Mouse (Mus musculus): Measurements from ENCODE around the gene Vsig8. TPM values are rescaled to one million over a fixed set of nuclear protein-coding genes. Genes with fewer than 3 reads are reported as not detected.

The Vsig8 gene
- polyA plus RNA-seq, 1 experiment from 2014 or later: 0.22 TPM

GRCm38 (mm10) chr1:172562641-172563464 is 7.1 kb downstream of the Vsig8 start:
- H3K36me3 ChIP-seq (ENCODE audit: control insufficient read depth, insufficient read depth, low read length): no peaks in the 10 kb centered on the region
- H3K4me3 ChIP-seq (ENCODE audit: control insufficient read depth in 1 of 2, insufficient read depth in 1 of 2, low read depth in 1 of 2, low read length in 2 of 2): peak overlapping the region; percentile 56 to 65
- peak overlapping the region; percentile 77 for H3K9ac ChIP-seq (ENCODE audit: low read length)
- H3K9me3 ChIP-seq (ENCODE audit: control insufficient read depth, low read length): no peaks in the 10 kb centered on the region
- ATAC-seq (ENCODE audit: insufficient number of reproducible peaks, insufficient read depth, low FRiP score, low read depth): peak; percentile 81
- peak overlapping the region in 1 of 2 experiments; percentile 35; a peak in 1 of 4 replicates for H3K27ac ChIP-seq (replicated peaks in 1 of 2; ENCODE audit: control insufficient read depth in 1 of 2, insufficient read depth in 1 of 2, low read depth in 2 of 2, low read length in 2 of 2)
- peak overlapping the region; percentile 100 for H3K4me2 ChIP-seq (ENCODE audit: low read length)
- peaks cover 10 to 14% of the 10 kb centered on the region in 2 experiments; a peak in 3 of 4 replicates for H3K4me1 ChIP-seq (ENCODE audit: control insufficient read depth in 2 of 2, insufficient read depth in 2 of 2, low read length in 2 of 2)
- under 1% methylated on average over 65 of the region's 66 CpGs for WGBS
- H3K27me3 ChIP-seq (ENCODE audit: control insufficient read depth, insufficient read depth, low read length): peaks cover 50% of the 10 kb centered on the region

GRCm38 (mm10) chr1:172563465-172563828 is 7.7 kb downstream of the Vsig8 start:
- Histone ChIP-seq H3K9ac (ENCODE audit: low read length) (peak overlapping the region; percentile 77), H3K27ac (replicated peaks in 1 of 2; ENCODE audit: control insufficient read depth in 1 of 2, insufficient read depth in 1 of 2, low read depth in 2 of 2, low read length in 2 of 2) (peak overlapping the region in 1 of 2 experiments; percentile 35; a peak in 1 of 4 replicates), H3K4me1 (ENCODE audit: control insufficient read depth in 2 of 2, insufficient read depth in 2 of 2, low read length in 2 of 2) (peaks cover 10 to 14% of the 10 kb centered on the region in 2 experiments; a peak in 3 of 4 replicates), H3K27me3 (ENCODE audit: control insufficient read depth, insufficient read depth, low read length) (peaks cover 49% of the 10 kb centered on the region), H3K9me3 (ENCODE audit: control insufficient read depth, low read length) (no peaks in the 10 kb centered on the region), H3K4me2 (ENCODE audit: low read length) (peak overlapping the region; percentile 100), H3K36me3 (ENCODE audit: control insufficient read depth, insufficient read depth, low read length) (no peaks in the 10 kb centered on the region), H3K4me3 (ENCODE audit: control insufficient read depth in 1 of 2, insufficient read depth in 1 of 2, low read depth in 1 of 2, low read length in 2 of 2) (peak overlapping the region; percentile 56 to 65)
- no peak for ATAC-seq (ENCODE audit: insufficient number of reproducible peaks, insufficient read depth, low FRiP score, low read depth)
- 4% methylated on average over 10 of the region's 10 CpGs for WGBS

DNA sequence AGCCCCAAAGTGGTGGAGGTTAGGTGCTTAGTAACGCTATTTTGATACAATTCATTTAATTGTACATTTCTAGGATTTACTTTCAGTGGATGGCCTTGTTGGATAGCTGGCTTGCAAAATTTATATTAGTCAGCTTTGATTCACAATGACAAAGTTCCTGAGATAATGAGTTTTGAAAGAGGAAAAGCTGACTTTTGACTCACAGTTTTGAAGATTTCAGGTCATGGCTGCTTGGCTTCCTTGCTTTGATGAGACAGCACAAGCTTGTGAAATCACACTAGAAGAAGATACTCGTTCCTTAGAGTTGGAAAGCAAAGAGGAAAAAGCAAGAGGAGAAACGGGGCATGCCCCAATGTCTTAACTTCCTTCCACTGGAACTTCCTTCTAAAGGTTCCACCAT is 10.4 kb downstream of the Vsig8 start:
- WGBS: 59% methylated on average over 3 of the region's 3 CpGs
- Histone ChIP-seq H3K27ac (replicated peaks in 1 of 2; ENCODE audit: control insufficient read depth in 1 of 2, insufficient read depth in 1 of 2, low read depth in 2 of 2, low read length in 2 of 2) (no peak overlapping the region), H3K9ac (ENCODE audit: low read length) (no peak overlapping the region), H3K4me3 (ENCODE audit: control insufficient read depth in 1 of 2, insufficient read depth in 1 of 2, low read depth in 1 of 2, low read length in 2 of 2) (no peak overlapping the region), H3K4me2 (ENCODE audit: low read length) (no peak overlapping the region), H3K27me3 (ENCODE audit: control insufficient read depth, insufficient read depth, low read length) (peaks cover 33% of the 10 kb centered on the region), H3K9me3 (ENCODE audit: control insufficient read depth, low read length) (no peaks in the 10 kb centered on the region), H3K36me3 (ENCODE audit: control insufficient read depth, insufficient read depth, low read length) (no peaks in the 10 kb centered on the region), H3K4me1 (ENCODE audit: control insufficient read depth in 2 of 2, insufficient read depth in 2 of 2, low read length in 2 of 2) (peaks cover 10 to 14% of the 10 kb centered on the region in 2 experiments; a peak in 3 of 4 replicates)
- ATAC-seq (ENCODE audit: insufficient number of reproducible peaks, insufficient read depth, low FRiP score, low read depth): no peak

- H3K4me3 ChIP-seq (ENCODE audit: control insufficient read depth in 1 of 2, insufficient read depth in 1 of 2, low read depth in 1 of 2, low read length in 2 of 2): no peak overlapping the region
- WGBS: 31% methylated on average over 4 of the region's 4 CpGs
- ATAC-seq (ENCODE audit: insufficient number of reproducible peaks, insufficient read depth, low FRiP score, low read depth): no peak
- no peak overlapping the region for H3K27ac ChIP-seq (replicated peaks in 1 of 2; ENCODE audit: control insufficient read depth in 1 of 2, insufficient read depth in 1 of 2, low read depth in 2 of 2, low read length in 2 of 2)
- no peak overlapping the region for H3K9ac ChIP-seq (ENCODE audit: low read length)
- H3K27me3 ChIP-seq (ENCODE audit: control insufficient read depth, insufficient read depth, low read length): peaks cover 22% of the 10 kb centered on the region; the same call in 1 of the 2 replicates
- peaks cover 3 to 5% of the 10 kb centered on the region in 2 experiments; a peak in 2 of 4 replicates for H3K4me1 ChIP-seq (ENCODE audit: control insufficient read depth in 2 of 2, insufficient read depth in 2 of 2, low read length in 2 of 2)
- H3K4me2 ChIP-seq (ENCODE audit: low read length): no peak overlapping the region
- H3K36me3 ChIP-seq (ENCODE audit: control insufficient read depth, insufficient read depth, low read length): no peaks in the 10 kb centered on the region
- no peaks in the 10 kb centered on the region for H3K9me3 ChIP-seq (ENCODE audit: control insufficient read depth, low read length)
Measured at GRCm38 (mm10) chr1:172567758-172568157, 12.0 kb downstream of the Vsig8 start.

DNA sequence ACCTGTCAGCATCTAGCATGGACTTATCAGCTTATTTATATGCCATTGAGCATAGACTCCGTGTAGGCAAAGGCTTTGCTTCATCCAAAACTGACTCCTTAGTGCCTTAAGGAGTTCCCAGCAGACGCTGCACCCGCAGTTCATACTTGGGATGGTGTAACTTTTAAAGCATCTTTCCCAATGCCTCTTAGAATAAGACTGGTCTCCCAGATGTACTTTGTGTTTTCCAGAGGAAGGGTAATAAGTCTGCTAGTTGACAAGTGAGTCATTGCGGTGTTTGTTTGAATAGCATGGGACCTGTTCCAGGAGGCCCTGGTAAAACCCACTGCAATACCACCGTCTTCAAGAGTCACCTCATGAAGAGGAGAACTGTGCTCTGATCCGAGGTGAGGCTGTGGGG is 24.4 kb downstream of the Vsig8 start:
- H3K4me1 ChIP-seq (ENCODE audit: control insufficient read depth in 2 of 2, insufficient read depth in 2 of 2, low read length in 2 of 2): no peaks in the 10 kb centered on the region
- no peak overlapping the region for H3K9ac ChIP-seq (ENCODE audit: low read length)
- H3K4me2 ChIP-seq (ENCODE audit: low read length): no peak overlapping the region
- no peak overlapping the region for H3K27ac ChIP-seq (replicated peaks in 1 of 2; ENCODE audit: control insufficient read depth in 1 of 2, insufficient read depth in 1 of 2, low read depth in 2 of 2, low read length in 2 of 2)
- no peak for ATAC-seq (ENCODE audit: insufficient number of reproducible peaks, insufficient read depth, low FRiP score, low read depth)
- no peak overlapping the region for H3K4me3 ChIP-seq (ENCODE audit: control insufficient read depth in 1 of 2, insufficient read depth in 1 of 2, low read depth in 1 of 2, low read length in 2 of 2)
- WGBS: 70% methylated on average over 6 of the region's 6 CpGs
- H3K27me3 ChIP-seq (ENCODE audit: control insufficient read depth, insufficient read depth, low read length): peaks cover 11% of the 10 kb centered on the region
- no peaks in the 10 kb centered on the region for H3K9me3 ChIP-seq (ENCODE audit: control insufficient read depth, low read length)
- H3K36me3 ChIP-seq (ENCODE audit: control insufficient read depth, insufficient read depth, low read length): no peaks in the 10 kb centered on the region

DNA sequence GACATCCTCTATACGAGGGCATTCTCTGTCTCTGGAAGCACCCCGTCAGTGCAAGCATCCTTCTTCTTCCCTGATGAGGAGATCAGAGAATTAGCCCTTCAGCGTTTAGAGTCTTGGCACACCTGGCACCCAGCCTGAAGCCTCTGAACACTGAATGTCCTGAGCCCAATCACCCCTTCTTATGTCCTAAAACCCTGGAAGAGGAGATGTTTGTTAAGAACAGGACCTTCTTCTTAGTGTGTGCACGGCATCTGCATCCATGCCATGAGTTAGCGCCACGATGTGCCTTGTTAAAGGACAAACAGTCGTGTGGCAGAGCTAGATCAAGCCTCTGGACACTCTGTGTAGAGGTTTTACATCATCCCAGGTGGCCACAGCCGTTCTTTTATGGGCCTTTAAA is 26.7 kb downstream of the Vsig8 start:
- Histone ChIP-seq H3K27me3 (ENCODE audit: control insufficient read depth, insufficient read depth, low read length) (peaks cover 22% of the 10 kb centered on the region), H3K9ac (ENCODE audit: low read length) (no peak overlapping the region)
- no peak for ATAC-seq (ENCODE audit: insufficient number of reproducible peaks, insufficient read depth, low FRiP score, low read depth)

DNA sequence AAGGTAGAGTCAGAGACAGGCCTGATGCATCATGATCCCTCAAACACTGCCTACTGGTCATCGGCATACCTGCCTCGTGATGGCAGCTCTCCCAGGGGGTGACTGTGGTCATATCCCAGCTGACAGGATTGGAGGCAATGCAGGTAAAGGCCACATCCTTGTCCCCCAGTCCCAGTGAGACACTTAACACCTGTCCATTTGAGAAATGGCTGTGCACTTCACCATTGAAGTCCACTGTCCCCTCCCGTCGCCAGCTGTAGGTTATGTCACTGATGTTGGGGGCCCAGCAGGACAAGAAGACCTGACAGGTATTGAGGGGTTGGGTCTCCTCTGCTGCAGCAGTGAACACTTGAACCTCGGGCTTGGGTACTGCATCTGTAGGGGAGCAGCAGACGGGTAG is 28.5 kb downstream of the Vsig8 start:
- Histone ChIP-seq H3K27me3 (ENCODE audit: control insufficient read depth, insufficient read depth, low read length) (peaks cover 22% of the 10 kb centered on the region), H3K4me1 (ENCODE audit: control insufficient read depth in 2 of 2, insufficient read depth in 2 of 2, low read length in 2 of 2) (peaks cover 3 to 5% of the 10 kb centered on the region in 2 experiments; a peak in 2 of 4 replicates), H3K4me3 (ENCODE audit: control insufficient read depth in 1 of 2, insufficient read depth in 1 of 2, low read depth in 1 of 2, low read length in 2 of 2) (no peak overlapping the region), H3K36me3 (ENCODE audit: control insufficient read depth, insufficient read depth, low read length) (no peaks in the 10 kb centered on the region), H3K9ac (ENCODE audit: low read length) (no peak overlapping the region), H3K4me2 (ENCODE audit: low read length) (no peak overlapping the region), H3K9me3 (ENCODE audit: control insufficient read depth, low read length) (no peaks in the 10 kb centered on the region), H3K27ac (replicated peaks in 1 of 2; ENCODE audit: control insufficient read depth in 1 of 2, insufficient read depth in 1 of 2, low read depth in 2 of 2, low read length in 2 of 2) (no peak overlapping the region)
- 80% methylated on average over 6 of the region's 6 CpGs for WGBS
- ATAC-seq (ENCODE audit: insufficient number of reproducible peaks, insufficient read depth, low FRiP score, low read depth): no peak

More for the DNA sequence above, 26.7 kb downstream of the Vsig8 start:
- H3K4me3 ChIP-seq (ENCODE audit: control insufficient read depth in 1 of 2, insufficient read depth in 1 of 2, low read depth in 1 of 2, low read length in 2 of 2): no peak overlapping the region
- no peaks in the 10 kb centered on the region for H3K9me3 ChIP-seq (ENCODE audit: control insufficient read depth, low read length)
- H3K4me1 ChIP-seq (ENCODE audit: control insufficient read depth in 2 of 2, insufficient read depth in 2 of 2, low read length in 2 of 2): peaks cover 3 to 5% of the 10 kb centered on the region in 2 experiments; a peak in 2 of 4 replicates
- no peak overlapping the region for H3K27ac ChIP-seq (replicated peaks in 1 of 2; ENCODE audit: control insufficient read depth in 1 of 2, insufficient read depth in 1 of 2, low read depth in 2 of 2, low read length in 2 of 2)
- H3K36me3 ChIP-seq (ENCODE audit: control insufficient read depth, insufficient read depth, low read length): no peaks in the 10 kb centered on the region
- WGBS: 82% methylated on average over 8 of the region's 8 CpGs
- H3K4me2 ChIP-seq (ENCODE audit: low read length): no peak overlapping the region
